Mouse (Mus musculus) activated CD4-positive, CD25-positive, alpha-beta regulatory T cell, adult 4 months (primary cell): ENCODE data around the gene Gas6. TPM values are rescaled to one million over a fixed set of nuclear protein-coding genes. Genes with fewer than 3 reads are reported as not detected.

Experiments
- ATAC-seq: one replicate; pipeline ENCODE4 v1.8.0; 2017
- polyA plus RNA-seq, 2 experiments: library from polyadenylated mRNA; unstranded; fragments of 100-300 nt; shearing (Covaris generic); gene quantifications; one replicate each; pipeline ENCODE4 v1.2.1; 2017

The Gas6 gene
- polyA plus RNA-seq, 2 experiments from 2014 or later: not detected

GRCm38 (mm10) chr8:13459431-13459830, 34.9 kb downstream of the Gas6 start:
- ATAC-seq: no peak

- no peak for ATAC-seq
Measured at GRCm38 (mm10) chr8:13455295-13455694, 39.0 kb downstream of the Gas6 start.

DNA sequence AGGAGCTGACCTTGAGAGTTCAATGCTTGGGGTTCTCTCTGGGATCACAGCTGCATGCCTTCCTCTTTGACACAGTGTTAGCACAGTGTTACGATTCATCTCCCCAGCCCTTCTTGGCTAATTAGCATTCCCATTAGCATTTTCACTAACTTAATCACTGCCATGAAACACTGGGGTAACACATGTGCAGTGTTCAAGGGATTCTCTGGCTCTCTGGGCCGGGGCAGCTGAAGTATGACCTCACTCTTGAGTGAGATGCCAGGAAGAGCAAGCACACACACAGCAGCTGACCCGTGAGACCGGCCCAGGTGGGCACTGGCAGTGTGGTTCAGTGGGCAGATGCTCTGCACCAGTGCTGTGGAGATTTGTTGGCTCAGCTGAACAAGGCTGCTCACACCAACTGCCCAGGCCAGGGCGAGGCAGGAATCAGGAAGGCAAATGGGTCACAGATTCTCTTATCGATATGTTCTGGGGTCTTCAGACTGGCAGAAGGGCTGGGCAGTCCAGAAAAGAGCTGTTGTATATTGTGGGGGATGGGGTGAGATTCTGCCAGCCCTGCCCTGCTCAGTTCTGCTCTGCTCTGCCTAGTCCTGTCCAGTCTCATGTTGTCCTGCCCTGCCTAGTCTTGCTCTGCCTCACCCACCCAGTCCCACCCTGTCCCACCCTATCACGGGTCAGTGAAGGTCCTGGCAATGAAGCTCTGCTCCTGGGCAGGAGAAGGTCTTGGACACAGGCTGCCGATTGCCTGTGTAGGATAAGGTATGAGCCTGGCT, 39.8 kb downstream of the Gas6 start:
- no peak for ATAC-seq

- ATAC-seq: no peak
Measured at GRCm38 (mm10) chr8:13451747-13452277, 42.5 kb downstream of the Gas6 start.

DNA sequence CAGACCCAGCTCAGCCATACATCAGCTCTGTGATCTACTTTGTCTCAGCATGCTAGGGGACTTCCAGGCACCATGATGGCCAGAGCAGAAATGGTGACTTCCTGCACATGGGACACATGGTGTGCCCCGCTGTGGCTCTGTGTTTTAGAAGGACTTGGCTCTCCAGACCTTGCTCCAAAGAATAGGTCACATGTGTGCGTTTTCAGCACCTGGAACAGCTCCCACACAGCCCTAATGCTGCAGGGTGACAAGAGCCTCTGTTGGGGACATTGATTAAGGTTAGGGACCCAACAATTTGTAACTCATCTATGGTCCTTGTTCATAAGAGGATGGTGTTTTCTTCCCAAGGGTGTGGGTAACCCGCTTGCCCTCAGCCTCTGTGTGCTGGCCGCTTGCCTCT, 46.1 kb downstream of the Gas6 start:
- no peak for ATAC-seq

DNA sequence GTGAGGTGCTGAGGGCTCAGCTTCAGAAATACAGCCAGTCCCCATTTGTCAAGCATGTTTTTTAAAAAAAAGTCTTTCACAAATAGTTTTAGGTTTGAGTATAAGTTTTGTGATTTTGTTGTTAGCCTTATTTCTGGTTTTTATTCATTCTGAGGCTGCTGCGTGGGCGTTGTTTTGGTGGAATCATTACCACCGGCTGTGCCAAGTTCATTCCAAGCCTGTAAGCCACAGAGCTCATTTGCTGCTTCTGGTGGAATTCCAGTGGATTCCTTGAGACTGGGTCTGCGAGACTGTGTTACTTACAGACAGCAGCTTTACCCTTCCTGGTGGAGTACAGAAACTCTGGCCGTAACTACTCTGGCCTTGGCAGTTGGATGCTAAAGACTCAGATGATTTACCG, 47.8 kb downstream of the Gas6 start:
- no peak for ATAC-seq

GRCm38 (mm10) chr8:13442152-13442551, 52.1 kb downstream of the Gas6 start:
- ATAC-seq: no peak

GRCm38 (mm10) chr8:13437531-13437930, 56.8 kb downstream of the Gas6 start:
- no peak for ATAC-seq

DNA sequence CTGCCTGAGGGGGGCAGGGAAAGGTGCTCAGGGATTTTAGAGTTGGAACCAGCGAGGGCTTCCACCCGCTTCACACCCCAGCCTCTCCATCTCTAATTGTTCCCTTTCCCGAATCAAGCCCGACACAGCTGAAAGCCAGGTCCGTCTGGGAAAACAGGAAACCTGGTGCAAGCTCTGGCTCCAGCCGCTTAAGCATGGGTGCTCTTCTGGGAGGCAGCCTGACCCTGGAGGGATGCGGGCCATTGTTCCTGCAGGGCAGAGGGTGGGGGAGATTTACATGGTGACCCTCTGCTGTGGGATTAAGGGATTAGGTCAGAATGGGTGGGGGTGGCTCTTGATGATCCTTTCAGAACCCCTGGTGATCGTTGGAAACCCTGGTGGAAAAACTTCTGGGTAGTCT, 58.2 kb downstream of the Gas6 start:
- ATAC-seq: no peak

GRCm38 (mm10) chr8:13434889-13435288, 59.4 kb downstream of the Gas6 start, which contains the start of gene Tmem255b:
TSS of gene Tmem255b (plus strand) at chr8:13435189.
- no peak for ATAC-seq

GRCm38 (mm10) chr8:13433130-13433529, 61.2 kb downstream of the Gas6 start:
- no peak for ATAC-seq

- no peak for ATAC-seq
Measured at GRCm38 (mm10) chr8:13430866-13431265, 63.4 kb downstream of the Gas6 start.

DNA sequence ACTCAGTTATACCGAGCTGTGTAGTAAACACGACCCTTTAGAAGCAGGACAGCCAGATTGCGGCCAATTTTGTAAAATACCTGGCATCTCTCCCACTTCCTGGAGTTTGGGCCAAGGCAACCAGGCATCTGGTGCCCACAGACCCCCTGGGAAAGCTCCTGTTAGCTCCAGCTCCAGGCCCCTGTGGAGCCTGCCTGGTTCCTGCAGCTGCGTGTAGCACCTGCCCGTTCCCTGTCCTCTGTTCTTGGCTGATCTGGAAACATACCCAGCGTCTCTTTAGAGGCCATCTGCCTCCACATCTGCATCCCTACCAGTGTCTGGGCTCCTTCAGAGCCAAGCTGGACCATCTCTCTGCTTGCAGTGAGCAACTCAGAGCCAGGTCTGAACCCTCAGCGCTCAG, 63.9 kb downstream of the Gas6 start:
- ATAC-seq: no peak

DNA sequence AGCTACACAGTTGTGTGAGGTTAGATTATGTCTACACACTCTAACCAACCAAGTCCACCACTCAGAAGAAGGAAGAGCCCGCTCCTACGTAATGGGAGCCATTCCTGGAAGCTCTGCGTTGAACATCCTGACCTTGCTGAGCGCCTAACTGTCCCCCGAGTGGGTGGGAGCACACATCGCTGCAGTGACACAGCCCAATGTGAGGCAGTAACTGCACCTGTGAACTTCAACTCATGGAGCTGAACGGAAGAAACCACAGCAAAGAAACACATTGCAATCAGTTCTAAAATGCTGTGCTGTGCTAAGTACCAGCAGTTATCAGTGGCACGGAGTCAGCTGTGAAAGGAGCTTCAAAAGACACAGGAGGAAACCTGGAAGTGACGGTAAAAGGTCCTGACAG, 66.1 kb downstream of the Gas6 start:
- no peak for ATAC-seq

DNA sequence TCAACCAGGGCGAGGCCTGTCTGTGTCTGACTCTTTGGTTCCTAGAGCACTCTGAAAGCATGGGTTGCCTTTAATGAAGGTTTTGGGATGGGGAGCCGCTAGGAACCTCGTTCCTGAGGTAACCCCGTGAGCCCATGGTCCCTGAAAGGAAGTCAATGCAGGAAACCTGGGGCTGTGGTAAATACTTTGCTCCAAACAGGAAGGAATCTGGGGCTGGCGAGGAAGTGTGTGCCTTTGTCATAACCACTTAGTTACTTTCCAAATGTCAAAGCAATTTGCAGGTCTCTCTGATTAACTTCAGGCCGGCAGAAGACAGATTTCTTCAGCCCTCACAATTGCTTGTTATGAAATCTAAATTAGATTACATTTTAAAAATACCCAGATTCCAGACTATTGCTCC, 66.9 kb downstream of the Gas6 start:
- ATAC-seq: no peak

- no peak for ATAC-seq
Measured at GRCm38 (mm10) chr8:13420970-13421369, 73.3 kb downstream of the Gas6 start.

GRCm38 (mm10) chr8:13419111-13419639, 75.1 kb downstream of the Gas6 start:
- no peak for ATAC-seq

DNA sequence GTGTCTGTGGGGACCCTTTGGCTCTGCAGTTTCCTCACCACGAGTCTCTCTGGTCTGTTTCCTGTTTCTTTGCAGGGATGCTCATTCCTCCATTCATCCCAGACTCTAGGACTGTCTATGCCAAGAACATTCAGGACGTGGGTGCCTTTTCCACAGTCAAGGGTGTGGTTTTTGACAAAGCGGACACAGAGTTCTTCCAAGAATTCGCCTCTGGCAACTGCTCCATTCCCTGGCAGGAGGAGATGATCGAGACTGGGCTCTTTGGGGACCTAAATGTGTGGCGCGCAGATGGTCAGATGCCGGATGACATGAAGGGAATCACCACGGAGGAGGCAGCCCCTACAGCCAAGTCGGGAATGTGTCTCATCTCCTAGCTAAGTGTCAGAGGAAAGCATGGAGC, 78.4 kb downstream of the Gas6 start:
- ATAC-seq: no peak

Other genes with a start within 250 kb of the Gas6 start
- not detected for gene Adprhl1, start 240.3 kb downstream of the Gas6 start, polyA plus RNA-seq
- 10 to 100 TPM; 18.4 to 21.2 TPM for gene Dcun1d2, start 206.4 kb downstream of the Gas6 start, polyA plus RNA-seq
- 10 to 100 TPM; 21.8 to 26.2 TPM for gene Tmco3, start 206.3 kb downstream of the Gas6 start, polyA plus RNA-seq
- 10 to 100 TPM; 51.8 to 56.6 TPM for gene Tfdp1, start 155.7 kb downstream of the Gas6 start, polyA plus RNA-seq
- gene Atp4b, start 97.7 kb downstream of the Gas6 start, polyA plus RNA-seq: not detected
- not detected for gene Grk1, start 89.4 kb downstream of the Gas6 start, polyA plus RNA-seq
- not detected for gene Tmem255b, start 59.3 kb downstream of the Gas6 start, polyA plus RNA-seq
- gene 1700029H14Rik, start 68.0 kb upstream of the Gas6 start, polyA plus RNA-seq: not detected
- 100 to 1,000 TPM in 1 of 2 experiments, 10 to 100 TPM in 1; 89.4 to 115 TPM for gene Rasa3, start 183.1 kb upstream of the Gas6 start, polyA plus RNA-seq
- not detected for gene Cfap97d2, start 211.4 kb upstream of the Gas6 start, polyA plus RNA-seq